Mouse (Mus musculus): ENCODE data around the gene 2410137M14Rik.
"Not testable (repeated sequence)": the region's sequence is repeated elsewhere in the genome, so short reads cannot be mapped to it uniquely, and the experiment has no call there.

The 2410137M14Rik gene

GRCm38 (mm10) chr17:36981221-36981813, at the start of gene 2410137M14Rik:
TSS of gene 2410137M14Rik (minus strand) at chr17:36981237.
- DNase-seq = no peak

GRCm38 (mm10) chr17:37029162-37029561, 48.1 kb upstream of the 2410137M14Rik start:
- no peak for DNase-seq

- DNase-seq = peak; percentile 88
Observed at GRCm38 (mm10) chr17:37028683-37029120, 47.7 kb upstream of the 2410137M14Rik start.

DNA sequence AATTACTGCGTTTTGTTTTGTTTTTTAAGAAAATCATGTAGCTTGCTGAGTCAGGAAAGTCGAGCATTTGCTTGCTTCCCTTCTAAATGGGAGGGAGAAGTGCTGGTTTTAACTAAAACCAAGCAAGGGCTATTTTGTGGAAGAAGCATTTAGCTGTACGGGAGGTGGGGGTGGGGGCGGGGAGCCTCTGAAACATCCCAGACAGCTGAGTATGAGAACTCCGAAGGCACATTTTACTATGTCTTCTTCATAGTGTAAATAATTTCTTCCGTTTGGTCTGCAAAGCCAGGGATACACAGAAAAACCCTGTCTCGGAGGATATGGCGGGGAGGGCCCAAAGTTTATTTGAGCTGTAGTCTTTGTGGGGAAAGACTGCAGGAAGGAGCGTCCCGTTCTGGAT, 47.2 kb upstream of the 2410137M14Rik start:
- DNase-seq = no peak

DNA sequence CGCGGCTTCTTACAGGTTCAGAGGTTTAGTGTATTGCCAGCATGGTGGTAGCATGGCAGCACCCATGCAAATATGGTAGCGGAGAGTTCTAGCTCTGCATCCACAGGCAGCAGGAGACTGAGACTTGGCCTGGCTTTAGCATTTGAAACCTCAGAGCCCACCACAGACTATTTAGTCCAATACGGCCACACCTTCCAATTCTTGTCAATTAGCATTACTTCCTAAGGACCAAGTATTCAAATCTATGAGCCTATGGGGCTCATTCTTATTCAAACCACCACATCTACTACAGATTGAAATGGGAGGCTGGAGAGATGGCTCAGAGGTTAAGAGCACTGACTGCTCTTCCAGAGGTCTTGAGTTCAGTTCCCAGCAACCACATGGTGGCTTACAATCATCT, 46.4 kb upstream of the 2410137M14Rik start:
- no peak for DNase-seq

DNA sequence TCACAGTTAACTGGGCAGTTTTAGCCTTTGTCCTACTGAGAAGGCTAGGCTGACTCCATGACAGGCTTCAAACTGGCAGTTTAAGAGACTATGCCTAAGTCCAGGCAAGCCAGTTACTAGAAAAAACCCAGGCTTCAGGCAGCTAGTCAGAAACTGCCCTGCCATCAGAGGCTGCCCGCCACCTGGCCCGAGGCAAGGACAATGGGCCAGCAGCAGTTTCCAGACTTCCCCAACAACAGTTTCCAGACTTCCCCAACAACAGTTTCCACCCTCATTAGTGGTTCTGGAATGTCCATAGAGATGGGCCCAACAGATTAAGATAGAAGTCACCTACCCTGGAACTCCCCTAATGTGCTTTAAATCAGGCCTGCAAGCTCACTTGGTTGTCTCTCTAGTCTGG, 45.4 kb upstream of the 2410137M14Rik start:
- no peak for DNase-seq

GRCm38 (mm10) chr17:37022628-37023576, 41.9 kb upstream of the 2410137M14Rik start, which contains the start of gene Mog:
TSS of gene Mog (minus strand) at chr17:37023398.
- no peak for DNase-seq

DNA sequence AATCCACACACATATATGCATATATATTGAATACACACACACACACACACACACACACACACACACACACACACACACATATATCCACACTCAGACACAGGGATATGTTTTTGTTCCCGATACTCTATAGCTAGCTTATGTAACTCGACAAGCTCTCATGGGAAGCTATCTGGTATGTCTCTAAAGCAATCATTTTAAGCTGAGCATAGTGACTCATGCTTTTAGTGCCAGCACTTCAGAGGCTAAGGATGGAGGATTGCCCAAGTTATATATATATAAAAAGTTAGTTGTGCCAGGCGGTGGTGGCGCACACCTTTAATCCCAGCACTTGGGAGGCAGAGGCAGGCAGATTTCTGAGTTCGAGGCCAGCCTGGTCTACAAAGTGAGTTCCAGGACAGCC, 38.2 kb upstream of the 2410137M14Rik start:
- not testable (repeated sequence) for DNase-seq

DNA sequence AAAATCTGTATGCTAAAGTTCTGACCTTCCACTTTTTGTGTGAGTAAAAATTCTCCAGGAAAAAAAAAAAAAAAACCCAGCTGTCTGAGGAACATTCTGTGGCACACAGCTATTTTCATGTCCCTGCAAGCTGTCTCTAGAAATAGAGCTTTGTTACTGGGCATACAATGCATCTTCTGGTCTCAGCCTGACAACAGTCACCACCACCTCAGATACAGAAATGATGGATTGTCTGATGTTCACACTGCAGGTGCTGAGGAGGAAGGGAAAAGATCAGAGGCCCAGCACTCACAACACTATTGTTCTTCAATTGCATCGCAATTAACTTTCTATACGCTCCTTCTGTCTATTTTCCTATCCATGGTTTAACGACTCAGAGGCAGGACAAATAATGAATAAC, 37.3 kb upstream of the 2410137M14Rik start:
- no peak for DNase-seq

DNA sequence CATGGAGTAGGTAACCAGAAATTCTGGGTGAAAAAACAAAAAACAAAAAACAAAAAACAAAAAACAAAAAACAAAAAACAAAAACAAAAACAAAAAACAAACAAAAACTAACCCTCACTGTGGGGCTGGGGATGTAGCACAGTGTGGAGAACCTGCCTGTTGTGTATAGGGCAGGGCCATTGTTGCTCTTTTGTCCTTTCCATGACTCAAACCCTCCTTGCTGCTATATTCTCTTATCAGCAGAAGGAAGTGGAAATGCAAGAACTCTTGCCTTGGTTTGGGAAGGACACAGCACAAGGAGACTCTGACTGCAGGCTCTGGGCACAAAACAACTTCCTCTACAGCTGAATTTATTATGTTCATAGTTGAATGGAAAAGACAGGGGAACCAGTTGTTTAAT, 35.3 kb upstream of the 2410137M14Rik start:
- DNase-seq = no peak

- DNase-seq = no peak
Observed at GRCm38 (mm10) chr17:37012141-37012540, 31.1 kb upstream of the 2410137M14Rik start.

GRCm38 (mm10) chr17:37011719-37012118, 30.7 kb upstream of the 2410137M14Rik start:
- no peak for DNase-seq

GRCm38 (mm10) chr17:37009460-37010042, 28.5 kb upstream of the 2410137M14Rik start:
- no peak for DNase-seq

GRCm38 (mm10) chr17:37008161-37008560, 27.1 kb upstream of the 2410137M14Rik start:
- no peak for DNase-seq

- no peak for DNase-seq
Observed at GRCm38 (mm10) chr17:37003366-37003765, 22.3 kb upstream of the 2410137M14Rik start.

DNA sequence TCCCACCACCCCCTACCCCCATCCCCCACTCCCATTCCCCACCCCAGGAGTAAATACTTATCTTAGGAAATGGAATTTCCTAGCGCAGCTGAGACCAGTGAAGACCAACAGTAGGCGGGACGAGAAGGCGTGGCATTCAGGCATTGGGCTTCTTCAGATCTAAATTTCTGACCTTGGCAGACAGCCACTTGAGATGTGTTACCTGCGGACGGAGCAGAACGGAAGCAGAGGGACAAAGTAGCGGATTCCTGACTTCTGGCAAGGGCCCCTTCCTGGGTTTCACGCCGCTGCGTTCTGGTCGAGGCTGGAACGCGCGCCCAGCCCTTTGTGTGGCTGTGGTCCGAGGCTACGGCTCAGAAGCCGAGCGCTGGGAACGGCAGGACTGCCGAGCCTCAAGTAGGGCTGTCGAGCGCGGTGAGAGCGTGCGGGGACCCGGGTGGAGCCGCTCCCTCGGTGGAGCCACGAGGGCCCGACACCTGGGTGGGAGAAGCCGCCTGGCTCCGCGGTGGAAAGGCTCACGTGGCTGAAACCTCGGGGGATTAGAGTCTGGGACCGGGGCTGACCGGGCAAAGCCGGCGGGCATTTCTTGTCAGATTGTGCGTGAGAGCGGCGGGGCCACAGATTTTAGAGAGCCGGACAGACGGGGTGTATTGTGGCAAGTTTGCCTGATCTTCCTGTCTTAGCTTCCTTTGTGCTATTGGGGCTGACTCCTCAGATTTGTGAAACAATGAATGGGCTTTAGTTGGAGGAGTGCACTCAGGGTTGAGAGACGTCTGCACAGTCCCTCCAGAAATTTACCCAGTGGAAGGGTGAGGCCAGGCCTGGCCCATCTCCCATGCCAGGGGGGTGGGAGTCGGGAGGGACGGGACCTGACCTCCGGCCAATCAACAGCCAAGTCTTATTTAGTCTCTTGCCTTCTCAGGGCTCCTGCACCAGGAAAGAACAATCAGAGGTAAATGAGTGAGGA, 21.6 kb upstream of the 2410137M14Rik start:
- peak; percentile 58 for DNase-seq

GRCm38 (mm10) chr17:37000863-37001262, 19.8 kb upstream of the 2410137M14Rik start, which contains the start of gene Zfp57:
TSS of gene Zfp57 (plus strand) at chr17:37001163.
- DNase-seq = no peak

DNA sequence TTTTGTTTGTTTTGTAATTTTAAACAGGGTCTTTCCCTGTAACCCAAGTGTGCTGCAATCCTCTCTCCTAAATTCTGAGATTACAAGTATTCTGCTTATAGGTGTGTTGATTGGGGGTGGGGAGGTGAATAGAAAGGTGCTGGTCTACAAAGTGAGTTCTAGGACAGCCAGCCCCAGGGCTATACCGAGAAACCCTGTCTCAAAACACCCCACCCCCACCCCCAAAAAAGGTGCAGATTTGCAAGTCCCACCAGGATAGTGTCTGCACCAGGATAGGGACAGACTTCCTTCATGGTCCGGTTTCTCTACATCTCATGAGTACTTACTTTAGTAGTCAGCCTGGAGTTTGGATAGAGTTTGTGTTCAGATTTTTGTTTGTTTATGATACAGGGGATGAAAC, 17.4 kb upstream of the 2410137M14Rik start:
- DNase-seq = no peak

DNA sequence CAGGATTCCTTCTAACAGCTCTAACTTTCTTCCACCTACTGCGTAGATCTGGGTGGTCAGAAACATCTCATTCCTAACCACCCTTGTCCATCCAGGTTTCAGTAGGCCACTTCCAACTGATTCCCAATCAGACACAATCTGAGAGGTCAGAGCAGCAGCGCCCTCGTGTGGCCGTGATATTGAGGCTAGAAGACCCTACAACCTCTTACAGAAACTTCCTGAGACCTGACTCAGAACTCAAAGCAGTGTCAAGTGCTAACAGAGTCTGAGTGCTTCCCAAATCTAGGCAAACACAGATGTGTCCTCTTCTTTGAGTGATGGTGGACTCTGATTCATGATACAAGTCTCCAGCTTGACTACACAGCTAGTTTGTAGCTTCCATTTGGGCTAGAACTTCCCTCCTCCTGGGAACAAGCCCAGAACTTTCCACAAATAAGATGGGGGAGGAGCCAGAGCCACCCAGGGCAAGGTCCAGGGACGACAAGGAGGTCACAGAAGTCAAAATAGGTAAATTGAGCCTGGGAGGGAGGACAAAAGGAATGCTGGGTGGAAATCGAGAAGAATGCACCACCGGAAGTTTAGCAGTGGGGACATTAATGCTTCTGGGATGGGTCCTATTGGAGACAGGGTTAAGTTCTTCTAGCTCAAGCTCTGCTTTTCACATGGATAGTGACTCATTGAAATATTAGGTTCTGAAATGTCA, 16.1 kb upstream of the 2410137M14Rik start:
- DNase-seq = peak; percentile 82

DNA sequence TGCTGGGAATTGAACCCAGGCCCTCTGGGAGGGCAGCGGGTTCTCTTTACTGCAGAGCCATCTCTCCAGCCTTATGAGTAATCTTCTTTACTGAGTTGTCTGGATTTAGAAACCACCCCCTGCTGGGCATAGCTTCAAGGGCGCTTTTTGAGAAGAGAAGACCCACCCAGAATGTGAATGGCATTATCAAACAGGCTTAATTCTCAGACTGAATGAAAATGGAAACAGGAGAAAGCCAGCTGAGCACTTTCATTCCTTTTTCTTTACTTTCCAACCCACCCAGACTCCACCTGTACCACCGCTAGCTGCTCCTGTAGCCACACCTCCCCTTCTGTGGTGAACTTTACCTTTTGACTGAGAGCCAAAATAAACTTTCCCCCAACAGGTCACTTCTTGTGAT, 14.4 kb upstream of the 2410137M14Rik start:
- DNase-seq = no peak

DNA sequence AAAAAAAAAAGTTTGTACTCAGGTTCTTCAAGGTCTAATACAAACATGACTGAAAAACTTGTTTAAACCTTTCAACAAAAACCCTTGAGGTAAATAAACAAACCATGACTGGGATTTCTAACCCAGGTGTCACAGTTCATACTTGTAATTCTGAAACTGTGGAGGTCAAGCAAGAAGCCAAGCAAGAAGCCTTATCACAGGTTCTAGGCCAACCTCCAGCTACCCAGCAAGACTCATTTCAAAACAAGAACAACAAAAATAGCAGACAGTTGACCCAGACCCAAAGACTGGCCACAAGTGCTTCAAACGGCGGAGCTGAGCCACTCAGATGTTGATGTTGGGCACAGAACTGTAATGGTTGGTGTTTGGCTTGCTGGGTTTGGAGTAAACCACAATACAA, 13.5 kb upstream of the 2410137M14Rik start:
- no peak for DNase-seq
